Mouse (Mus musculus) megakaryocyte-erythroid progenitor cell, adult 5-6 weeks (primary cell): ENCODE results near the gene Agxt. TPM values are rescaled to one million over a fixed set of nuclear protein-coding genes. Genes with fewer than 3 reads are reported as not detected.
A peak's percentile ranks its signal among the peaks of the same experiment; 100 is the strongest.

ENCODE experiments used
- ATAC-seq: replicated peaks from 2 replicates; pipeline ENCODE4 v1.8.0; 2016; ENCODE audit warnings: mild to moderate bottlenecking, inconsistent platforms; ENCODE audit not compliant: severe bottlenecking, poor library complexity, low FRiP score, low TSS enrichment
- total RNA-seq, 2 experiments: library from RNA; stranded (forward) in 1 of 2; stranded (reverse) in 1 of 2; fragments of 200-1000, 215-1000 nt in 1 of 2; fragments of >200 nt in 1 of 2; fragmentation: Nextera tagmentation in 1 of 2; gene quantifications; 2 replicates each; pipeline ENCODE4 v1.2.3; 2014 to 2017

Agxt gene
- total RNA-seq, 2 experiments from 2014 or later: not detected

DNA sequence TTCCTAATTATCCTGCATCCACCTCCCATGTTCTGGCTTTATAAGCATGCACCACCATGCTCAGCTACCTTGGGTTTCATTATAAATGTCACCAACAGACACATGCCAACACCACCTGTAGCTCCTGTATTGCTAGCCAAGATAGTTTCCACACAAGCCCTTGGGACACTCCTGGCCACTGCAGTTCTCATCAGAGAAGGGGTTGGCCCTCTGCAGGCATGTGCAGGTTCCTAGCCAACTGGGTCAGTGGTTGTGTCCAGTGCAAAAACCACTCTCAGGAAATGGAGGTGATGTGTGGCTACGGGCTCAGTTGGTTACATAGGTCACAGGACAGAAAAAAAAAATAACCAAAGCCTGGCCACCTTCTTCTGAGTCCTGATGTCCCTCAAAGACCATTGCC, 7.8 kb downstream of the Agxt start:
- no peak for ATAC-seq

DNA sequence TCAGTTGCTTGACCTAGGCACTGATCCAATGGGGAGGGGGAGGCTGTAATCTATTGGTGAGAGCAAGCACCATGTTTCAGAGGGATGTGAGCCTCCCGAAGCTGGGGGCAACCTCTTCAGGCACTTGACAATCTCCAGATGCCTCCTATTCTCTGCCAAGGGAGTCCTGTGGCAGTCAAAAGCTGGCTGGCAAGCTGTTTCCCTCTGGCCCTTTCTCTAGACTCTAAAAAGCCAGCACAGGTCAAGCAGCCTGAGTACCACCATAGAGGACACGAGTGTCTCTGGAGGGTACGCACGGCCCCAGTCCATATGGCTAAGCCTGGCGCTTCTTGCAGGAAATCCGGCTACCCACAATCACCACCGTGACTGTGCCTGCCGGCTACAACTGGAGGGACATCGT, 9.1 kb downstream of the Agxt start:
- ATAC-seq: no peak

- ATAC-seq: no peak
These were observed 16.0 kb downstream of the Agxt start for GRCm38 (mm10) chr1:93150907-93151661.

DNA sequence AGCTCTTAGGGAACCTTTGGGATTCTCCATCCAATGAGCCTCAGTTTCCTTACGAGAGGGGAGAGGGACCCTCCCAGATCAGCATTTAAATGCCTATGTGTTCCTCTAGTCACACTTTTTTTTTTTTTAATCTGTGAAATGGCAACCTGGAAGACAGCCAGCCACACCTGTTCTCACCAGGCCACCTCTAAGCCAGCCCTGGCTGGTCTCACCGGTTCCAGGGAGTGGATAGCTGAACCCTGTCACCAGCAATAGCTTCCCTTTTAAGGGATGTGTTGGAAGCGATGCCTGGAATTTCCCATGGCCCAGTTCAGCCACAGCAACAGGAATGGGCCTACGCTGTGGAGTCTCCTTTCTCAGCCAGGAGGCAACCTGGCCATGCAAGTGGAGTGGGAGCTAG, 22.5 kb downstream of the Agxt start:
- ATAC-seq: no peak

GRCm38 (mm10) chr1:93158916-93159315, 23.9 kb downstream of the Agxt start:
- ATAC-seq: no peak

DNA sequence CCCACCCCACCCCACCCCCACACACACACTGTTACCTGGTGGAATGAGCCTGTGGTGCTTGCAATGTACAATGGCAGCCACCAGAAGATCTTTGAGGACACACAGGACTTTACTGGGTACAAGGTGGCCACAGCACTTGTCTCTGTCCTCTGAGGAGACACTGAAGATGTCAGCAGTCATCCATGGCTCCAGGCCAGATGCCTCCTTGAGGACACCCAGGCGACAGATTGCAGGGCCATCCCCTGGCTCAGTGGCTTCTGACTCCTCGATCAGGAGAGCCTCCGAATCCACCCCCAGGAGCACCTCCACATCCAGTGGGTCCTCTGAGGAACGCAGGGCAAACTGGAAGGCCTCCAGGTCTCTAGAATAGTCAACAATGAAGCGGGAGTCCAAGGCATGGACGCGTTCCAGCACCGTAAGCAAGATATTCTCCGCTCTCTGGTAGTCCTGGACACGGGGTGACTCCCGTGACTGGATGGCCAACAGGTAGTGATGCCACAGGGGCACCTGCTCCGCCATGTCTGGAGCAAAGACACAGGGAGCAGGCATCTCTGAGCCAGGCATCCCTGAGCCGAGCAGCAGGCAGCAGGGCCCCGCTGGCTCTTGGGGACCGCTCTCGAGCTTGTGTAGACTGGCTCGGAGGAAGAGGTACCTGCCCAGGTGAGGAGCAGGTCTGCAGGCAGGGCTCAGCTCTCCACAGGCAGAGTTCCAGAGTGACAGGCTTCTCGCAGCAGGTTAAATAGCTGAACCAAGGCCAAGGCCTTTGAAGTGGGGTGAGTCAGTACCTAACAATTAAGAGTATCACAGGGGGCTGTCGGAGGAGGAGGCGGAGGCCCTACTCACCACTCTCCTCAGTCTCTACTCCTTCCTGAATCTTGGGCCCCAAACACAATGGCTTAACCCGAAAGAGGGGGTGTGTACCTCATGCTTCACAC, 24.8 kb downstream of the Agxt start:
- no peak for ATAC-seq

GRCm38 (mm10) chr1:93160501-93161133, 25.6 kb downstream of the Agxt start, which contains the start of gene 2310007B03Rik:
TSS of gene 2310007B03Rik (minus strand) at chr1:93160948.
- ATAC-seq: no peak

- no peak for ATAC-seq
These were observed 26.3 kb downstream of the Agxt start for GRCm38 (mm10) chr1:93161350-93161749.

DNA sequence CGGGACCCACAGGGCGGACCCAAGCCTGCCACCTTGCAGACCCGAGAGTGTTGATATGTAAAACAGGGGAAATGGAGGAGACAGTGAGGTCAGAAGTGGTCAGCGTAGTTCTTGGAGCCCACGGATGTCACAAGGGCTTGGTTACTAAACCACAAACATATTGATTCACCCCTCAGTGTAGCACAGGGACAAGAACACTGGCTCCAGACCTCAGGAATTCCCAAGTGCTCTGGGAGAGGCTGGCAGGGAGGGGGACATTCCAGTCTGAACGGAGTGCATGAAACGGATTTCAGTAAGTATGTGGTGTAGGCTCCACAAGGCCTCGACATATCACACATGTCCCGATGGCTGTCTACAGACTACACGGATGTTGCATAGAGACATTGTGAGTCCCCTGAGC, 26.9 kb downstream of the Agxt start:
- ATAC-seq: no peak

GRCm38 (mm10) chr1:93162588-93162987, 27.5 kb downstream of the Agxt start:
- ATAC-seq: no peak

DNA sequence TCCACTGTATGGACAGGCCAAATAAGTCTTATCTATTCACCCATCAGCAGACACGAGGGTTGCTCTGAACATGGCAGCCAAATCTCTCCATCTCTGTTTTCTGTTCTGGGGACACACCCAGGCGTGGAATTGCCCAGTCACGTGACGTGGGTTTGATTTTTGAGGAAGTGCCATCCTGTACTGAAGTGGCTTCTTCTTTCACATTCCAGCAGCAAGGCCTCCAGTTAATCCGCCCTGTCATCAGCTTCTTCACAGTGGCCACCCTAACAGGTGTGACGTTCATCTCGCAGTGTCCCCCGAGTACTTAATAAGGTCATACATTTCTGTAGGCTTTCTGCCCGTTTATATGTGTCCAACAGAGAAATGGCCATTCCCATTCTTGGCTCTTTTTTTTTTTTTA, 30.4 kb downstream of the Agxt start:
- no peak for ATAC-seq

GRCm38 (mm10) chr1:93166346-93167079, 31.5 kb downstream of the Agxt start:
- no peak for ATAC-seq

DNA sequence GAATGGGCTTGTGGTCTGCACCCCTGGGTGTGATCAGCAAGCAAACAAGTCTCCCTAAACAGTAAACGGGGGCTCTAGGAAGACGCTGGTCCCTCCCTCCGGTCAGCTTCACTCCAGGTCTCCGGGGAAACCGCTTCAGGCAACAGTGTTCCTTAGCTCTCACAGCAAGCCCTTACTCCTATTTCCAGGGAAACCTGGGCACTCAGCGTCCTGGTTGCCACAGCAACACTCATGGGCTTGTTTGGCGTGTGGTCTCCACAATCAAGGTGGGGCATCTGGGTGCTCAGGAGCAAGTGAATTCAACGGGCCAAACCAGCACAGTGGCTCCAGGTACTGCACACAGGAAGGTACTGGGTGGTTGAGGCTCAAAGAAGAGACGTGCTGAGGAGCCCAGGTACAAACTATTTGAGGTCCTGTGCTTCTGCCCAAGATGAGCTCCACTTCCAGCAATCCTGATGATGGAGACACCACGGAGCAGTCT, 33.3 kb downstream of the Agxt start, which contains the start of gene Crocc2:
Gene Crocc2, plus strand, starts transcription at position 431 of the 481 bp plus-strand sequence.
- no peak for ATAC-seq

DNA sequence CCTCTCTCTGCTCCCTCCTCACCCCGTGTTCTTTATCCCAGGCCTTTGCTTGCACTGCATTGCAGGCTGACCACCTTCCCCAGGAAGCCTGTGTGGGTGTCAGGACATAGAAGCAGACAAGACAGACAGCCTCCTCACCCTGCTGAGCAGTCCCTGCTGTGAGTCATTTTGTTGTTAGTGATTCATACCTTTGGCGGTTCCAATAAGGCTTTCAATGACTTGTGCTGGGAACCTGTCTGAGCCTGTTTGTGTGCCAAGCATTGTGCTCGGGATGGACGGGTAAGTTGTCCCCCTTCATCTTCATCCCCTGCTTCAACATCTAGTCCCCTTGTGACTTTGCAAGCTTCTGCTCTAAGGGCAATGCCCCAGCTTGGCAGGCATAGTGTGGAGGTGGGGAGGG, 38.6 kb downstream of the Agxt start:
- ATAC-seq: no peak

DNA sequence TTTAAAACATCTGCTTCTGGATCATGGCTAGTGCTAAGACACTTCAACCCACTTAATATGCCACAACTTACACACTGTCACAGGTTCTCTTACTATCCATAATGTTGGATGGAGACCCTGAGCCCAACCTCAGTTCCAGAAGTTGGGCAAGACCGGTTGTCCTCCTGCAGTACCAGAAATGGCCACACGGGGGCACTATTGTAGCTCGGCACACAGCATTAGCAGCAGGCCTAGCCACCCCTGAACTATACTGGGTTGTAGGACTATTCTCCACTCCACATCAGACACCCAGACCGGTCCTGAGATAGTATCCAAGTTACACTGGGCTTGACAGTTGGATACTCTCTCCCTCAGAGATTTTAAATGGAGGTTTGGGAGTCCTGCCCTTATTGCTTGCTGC, 39.4 kb downstream of the Agxt start:
- peak; percentile 60 for ATAC-seq

DNA sequence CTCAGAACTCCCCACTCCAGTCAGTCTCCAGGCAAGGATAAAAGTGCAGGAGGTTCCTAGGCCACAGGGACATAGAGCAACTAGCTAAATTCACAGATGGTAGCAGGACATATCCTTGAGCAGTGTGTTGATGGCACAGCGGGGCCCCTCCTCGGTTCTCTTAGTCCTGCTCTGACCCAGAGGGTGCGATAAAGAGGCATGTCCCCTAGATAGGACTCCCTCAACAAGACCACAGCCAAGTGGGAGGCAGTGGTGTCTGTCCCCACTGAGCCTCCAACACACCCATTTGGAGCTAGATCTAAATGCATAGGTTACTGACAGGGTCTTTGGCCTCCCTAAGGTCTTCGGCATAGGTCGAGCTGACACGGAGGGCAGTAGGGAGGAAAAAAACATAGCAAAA, 40.8 kb downstream of the Agxt start:
- ATAC-seq: no peak

- ATAC-seq: no peak
These were observed 41.7 kb downstream of the Agxt start for GRCm38 (mm10) chr1:93176525-93177332.

DNA sequence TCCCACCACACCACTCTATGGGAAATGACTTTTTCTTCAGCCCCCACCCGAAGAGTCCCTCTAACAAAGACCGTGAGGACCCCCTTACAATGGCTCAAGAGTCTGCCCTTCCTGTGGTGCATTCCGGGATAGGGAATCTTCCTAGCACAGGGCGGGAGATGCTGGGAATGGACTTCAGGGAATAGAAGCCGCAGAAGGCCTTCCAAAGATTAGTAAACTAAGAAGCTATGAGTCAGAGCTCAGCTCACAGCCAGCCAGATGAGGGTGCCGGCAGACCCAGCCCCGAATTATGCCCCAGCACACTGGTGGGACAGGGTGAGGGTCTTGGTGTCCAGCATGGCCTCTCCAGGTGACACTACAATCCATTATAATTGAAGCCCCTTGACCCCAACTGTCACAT, 47.2 kb downstream of the Agxt start:
- ATAC-seq: no peak
